Mouse (Mus musculus) gastrocnemius, postnatal 10 days (tissue): Measurements from ENCODE around the gene Cog5. TPM values are rescaled to one million over a fixed set of nuclear protein-coding genes. Genes with fewer than 3 reads are reported as not detected.

Experiments
- DNase-seq: peaks from one replicate; pipeline ENCODE4 v3.0.0; 2021; ENCODE audit warnings: mixed read lengths
- total RNA-seq, 2 experiments: library from RNA; stranded (reverse); gene quantifications; 2 replicates each; pipeline ENCODE4 v1.2.3; 2021

The Cog5 gene
- total RNA-seq, 2 experiments from 2014 or later, result 24.9 to 26.4 TPM

- DNase-seq, result no peak
These were observed 55.0 kb downstream of the Cog5 start for GRCm38 (mm10) chr12:31709665-31710064.

GRCm38 (mm10) chr12:31712233-31712632 lies 57.6 kb downstream of the Cog5 start:
- no peak for DNase-seq

- DNase-seq, result no peak
These were observed 58.1 kb downstream of the Cog5 start for GRCm38 (mm10) chr12:31712727-31713126.

- DNase-seq, result no peak
These were observed 58.9 kb downstream of the Cog5 start, which contains the start of gene Gpr22 for GRCm38 (mm10) chr12:31713600-31713999. Gpr22 (minus strand) TSS chr12:31713947.

DNA sequence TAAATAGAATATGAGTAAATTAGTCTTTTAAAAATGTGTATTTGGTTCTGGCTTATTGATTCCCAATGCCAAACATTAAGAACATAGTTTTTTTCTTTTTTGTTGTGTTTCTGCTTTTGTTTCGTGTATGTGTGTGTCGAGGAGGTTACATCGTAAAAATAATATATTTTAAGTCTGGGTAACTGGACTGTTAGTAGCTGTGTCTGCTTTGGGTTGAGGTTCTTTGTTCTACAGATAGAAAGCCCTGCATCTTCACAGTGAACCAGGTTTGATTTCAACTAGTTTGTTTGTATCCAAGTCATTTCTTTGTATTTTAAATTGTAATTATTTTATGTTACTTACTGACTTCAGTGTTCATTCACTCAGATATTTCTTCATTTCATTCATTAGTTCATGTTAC lies 59.4 kb downstream of the Cog5 start:
- no peak for DNase-seq

DNA sequence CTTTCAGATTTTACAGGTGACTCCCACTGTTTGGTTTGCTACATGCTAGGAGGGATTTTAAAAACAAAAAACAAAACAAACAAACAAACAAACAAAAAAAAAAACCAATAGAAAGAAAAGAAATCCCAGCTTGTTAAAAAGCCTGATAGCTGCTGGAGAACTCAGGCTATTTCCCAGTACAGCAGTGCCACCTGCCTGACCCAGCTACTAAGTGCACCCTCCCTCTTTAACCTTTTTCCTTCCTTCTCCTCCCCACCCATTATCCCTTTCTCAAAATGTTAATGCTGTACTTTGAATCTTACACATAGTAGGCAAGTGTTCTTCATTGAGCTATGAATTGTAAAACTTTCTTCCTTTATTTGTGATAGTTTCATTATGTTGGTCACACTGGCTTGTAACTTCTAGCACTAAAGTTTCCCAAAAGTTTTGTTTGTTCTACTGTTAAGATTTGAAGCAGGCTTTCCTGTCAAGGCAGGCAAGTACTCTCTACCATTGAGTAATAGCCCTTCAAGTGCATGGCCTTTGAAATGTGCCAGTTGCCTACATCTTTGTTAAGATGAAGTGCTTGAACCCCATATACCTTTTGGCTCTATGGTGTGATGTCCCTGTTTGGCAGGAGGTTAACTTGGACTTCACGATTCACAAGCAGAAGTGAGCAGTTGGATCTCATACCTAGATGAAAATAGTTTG lies 65.1 kb downstream of the Cog5 start:
- no peak for DNase-seq

DNA sequence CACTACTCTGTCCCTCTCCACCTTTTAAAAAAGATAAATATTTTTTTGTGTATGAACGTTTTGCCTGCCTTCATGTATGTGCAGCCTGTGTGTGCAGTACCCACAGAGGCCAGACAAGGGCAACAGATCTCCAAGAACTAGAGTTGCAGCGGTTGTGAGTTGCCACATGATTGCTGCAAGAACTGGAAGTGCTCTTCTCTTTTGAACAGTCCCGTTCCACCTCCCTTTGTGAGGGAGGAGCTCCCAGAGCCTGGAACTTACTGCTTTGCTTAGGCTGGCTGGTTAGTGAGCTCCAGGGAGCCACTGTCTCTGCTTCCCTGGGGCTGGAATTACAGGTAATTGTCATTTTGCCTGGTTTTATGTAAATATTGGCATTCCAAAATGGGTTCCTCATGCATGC lies 69.9 kb downstream of the Cog5 start:
- no peak for DNase-seq

GRCm38 (mm10) chr12:31725511-31726275 lies 71.0 kb downstream of the Cog5 start:
- DNase-seq, result no peak

- DNase-seq, result no peak
These were observed 72.0 kb downstream of the Cog5 start for GRCm38 (mm10) chr12:31726707-31727106.

DNA sequence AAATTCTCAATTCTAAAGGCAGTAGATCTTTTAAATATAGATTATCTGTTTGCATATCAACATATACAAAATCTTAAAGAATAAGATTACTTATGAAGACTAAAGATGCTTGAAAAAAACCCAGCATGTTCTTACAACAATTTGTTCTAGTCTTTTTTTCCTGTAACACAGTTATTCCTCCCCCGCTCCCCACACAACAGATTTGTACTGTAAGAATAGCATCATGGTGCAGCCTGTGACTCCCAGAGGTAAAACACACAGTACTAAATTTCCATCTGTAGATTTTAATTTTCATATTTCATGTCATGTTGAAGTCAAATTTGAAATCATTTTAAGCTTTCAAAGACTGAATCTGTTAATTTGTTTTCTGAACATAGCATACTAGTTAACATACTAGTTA lies 75.5 kb downstream of the Cog5 start:
- no peak for DNase-seq

DNA sequence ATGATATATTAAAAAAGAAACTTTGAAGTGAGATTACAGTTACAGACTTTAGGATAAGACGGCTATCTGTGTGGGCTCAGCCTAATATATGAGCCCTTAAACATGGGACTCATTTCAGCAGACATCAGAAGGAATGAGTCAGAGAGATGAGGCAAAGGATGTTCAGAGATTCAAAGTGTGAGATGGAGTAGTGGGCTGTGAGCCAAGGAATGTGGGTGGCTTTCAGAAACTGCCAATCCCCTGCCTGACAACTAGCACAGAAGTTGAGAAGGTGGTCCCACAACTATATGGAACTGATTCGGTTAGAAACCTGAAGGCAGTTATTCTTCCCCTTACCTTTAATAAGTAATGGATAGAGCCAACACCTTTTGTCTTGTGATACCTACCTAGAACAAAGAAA lies 79.9 kb downstream of the Cog5 start:
- no peak for DNase-seq

DNA sequence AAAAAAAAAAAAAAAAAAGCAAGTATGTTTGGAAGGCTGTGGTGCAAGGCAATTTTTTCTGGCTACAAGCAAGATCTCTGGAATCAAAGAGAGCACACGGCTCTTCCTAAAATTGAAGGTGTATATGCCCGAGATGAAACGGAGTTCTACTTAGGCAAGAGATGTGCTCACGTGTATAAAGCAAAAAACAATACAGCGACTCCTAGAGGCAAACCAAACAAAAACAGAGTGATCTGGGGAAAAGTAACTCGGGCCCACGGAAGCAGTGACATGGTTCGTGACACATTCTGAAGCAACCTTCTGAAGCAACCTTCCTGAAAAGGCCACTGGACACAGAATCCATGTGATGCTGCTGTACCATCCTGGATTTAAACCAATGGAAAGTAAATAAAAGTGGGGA lies 92.6 kb downstream of the Cog5 start:
- no peak for DNase-seq

GRCm38 (mm10) chr12:31749846-31750245 lies 95.2 kb downstream of the Cog5 start:
- DNase-seq, result no peak

DNA sequence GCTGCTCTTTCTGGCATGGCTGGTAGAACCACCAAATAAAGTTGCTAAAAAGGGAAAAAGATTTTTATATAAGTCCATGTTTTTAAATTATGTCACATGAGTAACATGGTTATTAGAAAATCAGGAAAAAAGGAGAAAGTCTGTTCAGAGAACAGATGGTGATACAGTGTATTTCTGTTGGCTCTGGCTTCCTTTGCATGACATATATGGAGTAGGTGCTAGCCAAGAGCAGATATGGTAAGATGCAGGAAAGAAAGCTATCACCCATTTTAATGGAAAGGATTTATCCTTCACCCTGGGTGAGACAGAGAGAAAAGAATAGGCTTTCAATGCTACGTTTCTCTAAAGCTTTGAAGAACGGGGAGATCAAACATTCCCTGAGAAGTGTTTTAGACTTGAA lies 99.8 kb downstream of the Cog5 start:
- no peak for DNase-seq

GRCm38 (mm10) chr12:31755885-31756755 lies 101.5 kb downstream of the Cog5 start:
- DNase-seq, result no peak

DNA sequence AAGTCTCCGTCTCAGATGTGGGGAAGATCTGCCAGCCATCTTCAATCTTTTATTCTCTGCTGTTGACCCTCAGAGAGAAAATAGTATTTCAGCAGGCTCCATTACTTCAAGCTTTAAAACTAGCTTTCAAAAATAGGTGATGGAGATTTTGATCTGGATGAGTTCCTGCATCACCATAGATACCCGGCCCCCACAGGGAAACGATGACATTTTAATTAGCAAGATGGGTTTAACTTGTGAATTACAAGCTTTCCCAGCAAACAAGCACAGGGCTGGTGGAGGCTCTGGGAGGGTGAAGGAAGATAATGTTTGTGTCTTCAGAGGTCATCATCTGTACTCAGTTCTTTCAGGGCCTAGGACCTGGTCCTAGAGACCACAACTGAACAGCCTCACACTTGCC lies 118.9 kb downstream of the Cog5 start:
- DNase-seq, result no peak

- no peak for DNase-seq
These were observed 129.6 kb downstream of the Cog5 start for GRCm38 (mm10) chr12:31784291-31784690.

DNA sequence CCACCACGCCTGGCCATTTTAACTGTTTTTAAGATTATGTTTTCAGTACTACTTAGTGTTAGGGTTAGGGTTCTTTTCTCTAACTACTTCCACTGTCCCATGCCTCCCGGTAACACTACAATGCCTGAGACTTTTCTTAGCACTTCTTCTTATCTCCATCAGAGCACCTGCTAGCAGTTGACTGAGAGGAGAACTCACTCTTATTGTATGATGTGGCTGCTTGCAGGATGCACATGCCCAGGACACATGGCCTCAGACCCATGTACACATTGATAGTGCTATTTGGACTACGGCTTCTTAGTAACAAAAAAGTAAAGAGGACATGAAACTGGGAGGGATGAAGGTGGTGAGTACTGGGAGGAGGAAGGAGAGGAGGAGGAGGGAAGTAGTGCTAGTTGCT lies 133.9 kb downstream of the Cog5 start:
- DNase-seq, result no peak

- DNase-seq, result no peak
These were observed 151.9 kb downstream of the Cog5 start for GRCm38 (mm10) chr12:31806410-31807154.

- DNase-seq, result no peak
These were observed 163.4 kb downstream of the Cog5 start for GRCm38 (mm10) chr12:31818051-31818461.

GRCm38 (mm10) chr12:31819096-31819495 lies 164.4 kb downstream of the Cog5 start:
- no peak for DNase-seq

- DNase-seq, result no peak
These were observed 164.9 kb downstream of the Cog5 start for GRCm38 (mm10) chr12:31819520-31819919.
